Mouse (Mus musculus) heart, postnatal 0 days (tissue): ENCODE data around the gene Urah.

Experiments used
- CTCF ChIP-seq: IDR thresholded peaks from 2 replicates; pipeline ENCODE4 v1.5.1; 2016; ENCODE audit warnings: antibody characterized with exemption, control low read depth, low read depth
- EP300 ChIP-seq: IDR thresholded peaks from 2 replicates; pipeline ENCODE4 v1.6.1; 2016; ENCODE audit warnings: antibody characterized with exemption, low read depth

- no peak for TF ChIP-seq CTCF
- no peak for TF ChIP-seq EP300
These were observed 1.5 kb upstream of the Urah start for GRCm38 (mm10) chr7:140833341-140833740.
